ENCODE assay signal across 8 mouse cellular contexts in genomic region chr4:124656518-124656853, GRCm38 (mm10). TPM values are rescaled to one million over a fixed set of nuclear protein-coding genes. Genes with fewer than 3 reads are reported as not detected.
DNase-seq lines count a peak whose midpoint lies in the region; ATAC-seq and TF ChIP-seq lines count a peak whose summit lies in the region.

TSS of gene Pou3f1 (plus strand) at chr4:124656807.

- intact Hi-C loops in heart, postnatal 14 days (cut with DNase I), result loop anchor here (5.0 kb wide), 1 partner anchor 429 kb away; no protein-coding TSS in a partner anchor

- no peak for TF ChIP-seq POLR2A in limb, embryonic 14.5 days (IDR thresholded peaks at IDR 0.05; ENCODE audit: borderline replicate concordance, extremely low read depth, insufficient read depth, insufficient read length)

- H3K4me1 ChIP-seq in heart, embryonic 13.5 days, result peaks cover 49% of the 10 kb centered on the region
- peaks cover 4 to 9% of the 10 kb centered on the region in 2 experiments; a peak in 2 of 4 replicates for H3K4me1 ChIP-seq in ES-E14 (ENCODE audit: control insufficient read depth in 2 of 2, insufficient read depth in 2 of 2, low read length in 2 of 2, poor library complexity in 1 of 2)
- peaks cover 3% of the 10 kb centered on the region; the same call in 1 of the 2 replicates for H3K4me1 ChIP-seq in forebrain, postnatal 0 days (ENCODE audit: insufficient read depth)
- peaks cover 3% of the 10 kb centered on the region; the same call in 1 of the 2 replicates for H3K4me1 ChIP-seq in limb, embryonic 14.5 days (ENCODE audit: control insufficient read depth, insufficient read depth, low read length)

- no peak within 1 kb of the TSS for H3K27ac ChIP-seq in heart, embryonic 13.5 days (replicated peaks)
- no peak within 1 kb of the TSS for H3K27ac ChIP-seq in ES-E14 (ENCODE audit: insufficient read depth, low read depth, low read length, poor library complexity, severe bottlenecking)
- peak within 1 kb of the TSS; percentile 78 for H3K27ac ChIP-seq in forebrain, postnatal 0 days (ENCODE audit: low read depth, low read length)
- H3K27ac ChIP-seq in limb, embryonic 14.5 days (replicated peaks; ENCODE audit: low read depth, low read length), result no peak within 1 kb of the TSS

- 2% methylated on average over 15 of the region's 15 CpGs for WGBS in heart, embryonic 13.5 days
- 0% methylated on average over 15 of the region's 15 CpGs for WGBS in forebrain, postnatal 0 days
- WGBS in limb, embryonic 14.5 days, result 3% methylated on average over 11 of the region's 15 CpGs

- peaks cover 93% of the 10 kb centered on the region for H3K27me3 ChIP-seq in heart, embryonic 13.5 days (replicated peaks)
- peaks cover 23% of the 10 kb centered on the region for H3K27me3 ChIP-seq in forebrain, postnatal 0 days (ENCODE audit: insufficient read depth, low read length)
- peaks cover 58% of the 10 kb centered on the region for H3K27me3 ChIP-seq in limb, embryonic 14.5 days (ENCODE audit: control insufficient read depth, insufficient read depth, low read length)

- no peak for DNase-seq in heart, postnatal 14 days
- no peak for DNase-seq in ES-E14 (ENCODE audit: low read depth, low spot score)
- no peak for DNase-seq in forebrain, postnatal 0 days
- no peak for DNase-seq in limb, embryonic 14.5 days (ENCODE audit: low spot score)
- no peak for DNase-seq in right cerebral cortex, adult 18-20 months
- DNase-seq in frontal cortex, postnatal 25 days (ENCODE audit: low spot score in 2 of 2), result no peak

- in situ Hi-C loops in ES-E14 (cut with MboI; ENCODE audit: low sequenced_read_pairs in 2 of 2, unreplicated experiment in 2 of 2), result no loop called here

- TF ChIP-seq CTCF in forebrain, postnatal 0 days (IDR thresholded peaks at IDR 0.05; ENCODE audit: low read depth), result no peak

- H3K9ac ChIP-seq in heart, embryonic 13.5 days, result peak within 1 kb of the TSS; percentile 66
- H3K9ac ChIP-seq in ES-E14 (ENCODE audit: insufficient read depth, low read depth, low read length, poor library complexity, severe bottlenecking), result peak within 1 kb of the TSS; percentile 80
- H3K9ac ChIP-seq in forebrain, postnatal 0 days, result peak within 1 kb of the TSS; percentile 59
- H3K9ac ChIP-seq in limb, embryonic 14.5 days (ENCODE audit: low read depth, low read length, severe bottlenecking), result peak within 1 kb of the TSS; percentile 50

- ATAC-seq in heart, embryonic 13.5 days (ENCODE audit: extremely low read depth, insufficient number of reproducible peaks, low FRiP score, low TSS enrichment), result no peak
- no peak; the same call in 1 of the 2 replicates for ATAC-seq in forebrain, postnatal 0 days
- no peak for ATAC-seq in limb, embryonic 14.5 days (ENCODE audit: low FRiP score, low read depth)
- no peak for ATAC-seq in megakaryocyte progenitor cell, adult 5-6 weeks (replicated peaks; ENCODE audit: poor library complexity)

- peak within 1 kb of the TSS; percentile 72 for H3K4me3 ChIP-seq in heart, embryonic 13.5 days
- H3K4me3 ChIP-seq in ES-E14 (ENCODE audit: insufficient read depth in 1 of 2, low read depth in 1 of 2, low read length in 2 of 2, poor library complexity in 1 of 2, severe bottlenecking in 1 of 2), result peak within 1 kb of the TSS; percentile 87 to 91
- H3K4me3 ChIP-seq in forebrain, postnatal 0 days (ENCODE audit: low read depth, low read length), result peak within 1 kb of the TSS; percentile 48
- peak within 1 kb of the TSS; percentile 58 for H3K4me3 ChIP-seq in limb, embryonic 14.5 days (replicated peaks; ENCODE audit: low read length)

- H3K4me2 ChIP-seq in heart, embryonic 13.5 days, result peak within 1 kb of the TSS; percentile 98
- H3K4me2 ChIP-seq in forebrain, postnatal 0 days (ENCODE audit: low read depth), result peak within 1 kb of the TSS; percentile 81
- H3K4me2 ChIP-seq in limb, embryonic 14.5 days (replicated peaks; ENCODE audit: low read depth, low read length, severe bottlenecking), result peak within 1 kb of the TSS; percentile 98

- H3K9me3 ChIP-seq in heart, embryonic 13.5 days, result no peaks in the 10 kb centered on the region
- H3K9me3 ChIP-seq in ES-E14 (ENCODE audit: control insufficient read depth, insufficient read depth, low read depth, low read length), result no peaks in the 10 kb centered on the region
- H3K9me3 ChIP-seq in forebrain, postnatal 0 days (ENCODE audit: low read length), result no peaks in the 10 kb centered on the region
- H3K9me3 ChIP-seq in limb, embryonic 14.5 days (ENCODE audit: control insufficient read depth, low read length), result no peaks in the 10 kb centered on the region

- no peaks in the 10 kb centered on the region for H3K36me3 ChIP-seq in heart, embryonic 13.5 days
- peaks cover 3% of the 10 kb centered on the region; the same call in 1 of the 2 replicates for H3K36me3 ChIP-seq in ES-E14 (ENCODE audit: control insufficient read depth, insufficient read depth, low read length, poor library complexity, severe bottlenecking)
- H3K36me3 ChIP-seq in forebrain, postnatal 0 days (ENCODE audit: insufficient read depth), result no peaks in the 10 kb centered on the region
- H3K36me3 ChIP-seq in limb, embryonic 14.5 days (ENCODE audit: control insufficient read depth, insufficient read depth, low read length), result no peaks in the 10 kb centered on the region

TF ChIP-seq in ES-E14, 5 proteins besides CTCF, POLR2A, EP300 and RAD21:
- TF ChIP-seq MAFK (IDR thresholded peaks at IDR 0.05; ENCODE audit: insufficient read depth, low read depth, low read length) (no peak), ZNF384 (IDR thresholded peaks at IDR 0.05; ENCODE audit: low read depth, low read length) (no peak), HCFC1 (IDR thresholded peaks at IDR 0.05; ENCODE audit: borderline replicate concordance, insufficient read depth, low read length) (no peak), CHD2 (IDR thresholded peaks at IDR 0.05; ENCODE audit: low read depth, low read length) (no peak), ZC3H11A (IDR thresholded peaks at IDR 0.05; ENCODE audit: borderline replicate concordance, low read depth, low read length) (no peak)

RNA-seq across cellular contexts. Expression of gene Pou3f1, which starts in this region (rescaled TPM):
- polyA plus RNA-seq in heart, embryonic 13.5 days (2015; fragmentation: Nextera tagmentation; extraction: Ambion mirVana), result 0.15 and 0.28 TPM in 2 replicates
- total RNA-seq in heart, postnatal 14 days (2021), result under 1 TPM in 1 of 2 experiments, not detected in 1; 0.07 TPM
- 6.2 and 9.5 TPM in 2 replicates for total RNA-seq in ES-E14 (2012; rRNA removed)
- 19.7 and 30.5 TPM in 2 replicates for total RNA-seq in forebrain, postnatal 0 days (2014; rRNA removed)
- polyA plus RNA-seq in forebrain, postnatal 0 days (2015; fragmentation: Nextera tagmentation; extraction: Ambion mirVana), result 20.2 and 31.1 TPM in 2 replicates
- polyA plus RNA-seq in limb, embryonic 14.5 days (2012; rRNA removed), result 1.2 and 1.7 TPM in 2 replicates
- 0.97 and 1.2 TPM in 2 replicates for polyA plus RNA-seq in limb, embryonic 14.5 days (2014; fragmentation: Nextera tagmentation; extraction: Ambion mirVana)
- 0.05 TPM in 1 of 2 replicates, not detected in the other for total RNA-seq in megakaryocyte progenitor cell, adult 5-6 weeks (2015)
- not detected in 2 replicates for total RNA-seq in megakaryocyte progenitor cell, adult 5-6 weeks (2017)
